Mouse (Mus musculus): ENCODE results near the gene Rft1.

DNA sequence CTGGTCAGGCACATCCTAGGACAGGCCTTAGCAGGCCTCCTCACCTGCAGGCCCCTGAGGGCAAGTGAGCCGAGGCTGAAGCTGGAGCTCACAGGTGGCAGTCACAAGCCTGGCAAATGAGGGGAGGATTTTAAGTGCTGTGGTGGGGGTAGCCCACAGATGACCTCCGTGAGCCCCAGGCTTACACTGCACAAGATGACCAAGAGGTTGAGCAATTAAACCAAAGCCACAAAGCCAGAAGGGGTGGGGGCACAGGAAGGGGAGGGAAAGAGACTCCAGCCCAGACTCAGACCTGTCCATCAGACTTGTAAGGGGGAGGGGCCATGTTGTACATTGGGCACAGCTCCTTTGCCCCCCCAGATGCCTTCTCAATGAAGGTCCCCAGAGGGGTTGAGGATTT lies 37.4 kb upstream of the Rft1 start:
- TF ChIP-seq CTCF (IDR thresholded peaks at IDR 0.05; ENCODE audit: low read depth, low read length): no peak
- no peak for TF ChIP-seq EP300 (IDR thresholded peaks at IDR 0.05; ENCODE audit: insufficient read depth, low read depth, low read length)
- no peak for TF ChIP-seq POLR2A (IDR thresholded peaks at IDR 0.05; ENCODE audit: insufficient read depth, low read length)

Data from ES-Bruce4 (cell line).